Mouse (Mus musculus): ENCODE results near the gene Plpp4.

The Plpp4 gene

GRCm38 (mm10) chr7:129256621-129257373 lies at the start of gene Plpp4:
Gene Plpp4 (plus strand): TSS chr7:129257031.
- no peak for DNase-seq

DNA sequence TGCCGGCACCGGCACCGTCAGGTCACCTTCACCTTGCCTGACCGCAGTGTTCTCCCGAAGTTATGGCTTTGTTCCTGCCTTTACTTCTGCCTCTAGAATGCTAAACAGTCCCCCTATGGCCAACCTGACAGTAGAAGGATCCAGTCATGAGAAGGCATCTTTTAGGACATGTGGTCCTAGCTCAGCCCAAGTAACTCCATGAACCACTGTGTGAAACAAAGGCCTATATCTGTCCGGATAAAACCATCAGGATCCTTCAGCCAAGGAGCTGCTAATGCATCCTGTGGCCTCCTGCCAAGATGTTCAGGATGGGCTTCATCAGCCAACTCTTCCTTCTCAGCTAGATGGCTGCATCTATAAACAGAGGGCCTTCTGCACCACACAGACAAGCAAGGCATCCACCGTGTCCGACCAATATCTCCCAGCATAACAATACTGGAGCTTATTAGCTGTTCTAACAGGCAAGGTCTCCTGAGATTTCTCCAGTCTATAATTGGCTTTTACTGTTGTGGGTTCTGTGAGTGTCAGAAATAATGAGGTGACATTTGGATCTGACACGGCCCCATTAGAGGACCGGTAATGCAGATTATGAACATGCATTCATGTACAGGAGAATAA lies 40.8 kb upstream of the Plpp4 start:
- DNase-seq = no peak

- no peak for DNase-seq
These were observed 40.2 kb upstream of the Plpp4 start for GRCm38 (mm10) chr7:129216547-129217195.

DNA sequence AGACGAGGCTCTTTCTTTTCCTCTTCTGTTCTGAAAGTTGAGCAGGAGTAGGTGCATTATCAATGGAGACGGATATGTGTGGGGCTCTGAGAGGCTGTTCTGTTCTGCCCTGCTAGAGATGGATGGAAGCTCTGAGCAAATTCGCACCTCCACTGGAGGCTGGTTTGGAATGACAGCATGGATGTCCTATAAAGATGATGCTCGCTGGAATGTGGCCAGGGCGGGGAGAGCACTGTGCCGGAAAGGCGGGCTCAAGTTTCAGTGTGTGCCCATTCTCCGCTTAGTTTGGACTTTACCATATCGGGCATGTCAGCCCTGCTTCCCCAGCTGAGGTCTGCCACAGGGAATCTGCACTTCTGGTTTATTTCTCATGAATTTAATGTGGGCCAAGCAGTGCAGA lies 35.9 kb upstream of the Plpp4 start:
- DNase-seq = no peak

- DNase-seq = no peak
These were observed 35.2 kb upstream of the Plpp4 start for GRCm38 (mm10) chr7:129221649-129222048.

DNA sequence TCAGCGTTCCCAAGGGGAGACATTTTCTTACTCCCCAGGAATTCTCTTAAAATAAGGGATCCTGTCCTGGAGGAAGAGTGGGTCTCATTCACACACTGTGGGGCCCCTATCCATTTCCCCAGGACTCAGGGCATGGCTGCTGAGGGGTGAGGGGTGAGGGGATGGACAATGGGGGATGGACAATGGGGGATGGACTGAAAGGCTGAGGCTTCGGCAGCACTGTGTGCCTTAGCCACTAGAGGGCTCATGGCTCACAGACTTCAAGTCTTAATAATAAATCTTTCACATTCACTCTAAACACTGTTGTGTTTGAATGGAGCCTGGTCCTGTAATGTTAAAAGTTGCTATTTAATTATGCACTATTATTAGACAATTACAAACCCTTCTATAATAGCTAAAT lies 21.4 kb upstream of the Plpp4 start:
- DNase-seq = no peak

DNA sequence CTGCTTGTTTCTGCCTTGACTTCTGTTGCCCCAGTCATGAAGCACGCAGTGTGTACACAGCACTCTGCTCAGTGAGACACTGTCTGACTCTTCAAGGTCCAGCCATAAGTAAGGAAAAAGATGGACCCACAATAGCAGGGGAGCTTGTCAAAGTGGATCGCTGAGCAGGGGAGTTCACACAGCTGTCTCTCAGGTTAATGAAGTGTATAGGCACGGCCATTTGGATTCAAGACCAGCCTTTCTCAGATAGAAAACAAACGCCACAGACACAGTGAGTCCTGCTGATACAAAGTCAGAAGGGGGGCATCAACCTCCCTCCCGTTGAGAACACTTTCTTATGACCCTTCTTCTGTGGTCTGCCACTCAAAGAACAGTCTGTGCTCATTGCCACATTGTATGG lies 20.8 kb upstream of the Plpp4 start:
- DNase-seq = no peak

DNA sequence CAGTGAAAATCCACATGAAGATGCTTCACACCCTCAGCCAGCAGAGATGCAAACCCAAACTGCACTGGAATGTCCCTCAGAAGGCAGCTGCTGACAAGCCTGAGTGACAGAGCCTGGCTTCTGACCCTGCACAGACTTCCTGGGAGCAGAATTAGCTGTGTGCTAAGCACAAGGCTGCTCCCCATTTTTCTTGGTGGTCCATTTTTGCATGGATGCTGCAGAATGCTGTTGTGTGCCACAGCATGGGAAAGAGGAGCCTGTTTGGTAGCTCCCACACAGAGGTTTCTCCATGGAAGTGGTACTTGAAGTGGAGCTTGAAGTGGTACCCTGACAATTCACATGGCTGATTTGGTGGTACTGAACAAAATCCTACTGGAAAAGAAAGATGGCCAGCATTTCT lies 5.8 kb upstream of the Plpp4 start:
- no peak for DNase-seq

DNA sequence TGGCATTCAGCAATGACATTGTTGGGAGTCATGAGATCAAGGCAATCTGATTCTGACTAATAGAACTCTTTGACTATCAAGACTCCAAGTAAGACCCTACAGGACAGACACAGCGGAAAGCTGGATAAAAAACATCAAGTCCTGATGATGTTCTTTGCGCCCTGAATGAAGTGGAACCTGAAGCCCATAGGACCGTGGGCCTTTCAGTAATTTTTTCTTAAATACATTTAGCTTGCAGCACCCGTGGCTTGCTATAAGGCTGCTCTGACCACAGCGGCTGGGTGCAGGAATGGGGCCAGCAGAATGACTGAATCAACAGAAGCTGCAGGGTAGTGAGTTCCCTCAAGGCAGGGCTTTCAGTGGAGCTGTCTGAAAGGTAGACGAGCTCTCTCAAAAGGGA lies 3.4 kb upstream of the Plpp4 start:
- DNase-seq = no peak

DNA sequence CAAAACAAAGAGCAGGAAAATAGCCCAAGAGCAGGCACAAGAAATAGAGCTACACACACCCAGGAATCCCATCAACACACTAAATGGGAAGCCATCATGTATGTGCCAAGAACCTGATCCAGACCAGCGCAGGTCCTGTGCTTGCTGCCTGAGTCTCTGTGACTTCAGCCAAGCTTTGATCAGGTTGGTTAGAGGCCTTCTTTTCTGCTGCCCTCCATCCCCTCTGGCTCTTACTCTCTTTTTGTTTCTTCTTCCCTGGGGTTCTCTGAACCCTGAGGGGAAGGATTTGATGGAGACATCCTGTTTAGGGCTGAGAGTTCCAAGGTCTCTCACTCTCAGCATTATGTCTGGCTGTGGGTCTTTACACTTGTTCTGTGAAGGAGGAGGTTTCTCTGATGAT lies 2.7 kb upstream of the Plpp4 start:
- no peak for DNase-seq

DNA sequence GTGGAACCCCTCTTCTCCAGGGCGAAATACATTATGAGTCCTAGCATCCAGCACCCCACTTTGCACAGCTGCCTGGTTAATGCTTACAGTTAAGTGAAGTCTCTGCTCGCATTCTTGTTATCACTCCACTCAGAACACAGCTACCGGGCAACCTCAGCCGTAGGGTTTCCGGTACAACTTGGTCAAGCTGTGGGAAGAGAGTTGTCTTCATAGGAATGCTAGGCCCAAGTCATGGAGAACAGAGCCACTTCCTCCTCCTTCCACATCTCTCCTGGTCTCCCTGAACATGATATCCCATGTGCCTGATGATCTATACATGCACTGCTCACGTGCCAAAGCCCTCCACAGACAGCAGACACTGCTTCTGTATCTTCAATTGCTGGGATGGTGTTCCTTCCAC lies 1.4 kb upstream of the Plpp4 start:
- DNase-seq = no peak

- no peak for DNase-seq
These were observed 665 bp downstream of the Plpp4 start for GRCm38 (mm10) chr7:129257374-129258018.

GRCm38 (mm10) chr7:129258331-129258730 lies 1.5 kb downstream of the Plpp4 start:
- DNase-seq = no peak

DNA sequence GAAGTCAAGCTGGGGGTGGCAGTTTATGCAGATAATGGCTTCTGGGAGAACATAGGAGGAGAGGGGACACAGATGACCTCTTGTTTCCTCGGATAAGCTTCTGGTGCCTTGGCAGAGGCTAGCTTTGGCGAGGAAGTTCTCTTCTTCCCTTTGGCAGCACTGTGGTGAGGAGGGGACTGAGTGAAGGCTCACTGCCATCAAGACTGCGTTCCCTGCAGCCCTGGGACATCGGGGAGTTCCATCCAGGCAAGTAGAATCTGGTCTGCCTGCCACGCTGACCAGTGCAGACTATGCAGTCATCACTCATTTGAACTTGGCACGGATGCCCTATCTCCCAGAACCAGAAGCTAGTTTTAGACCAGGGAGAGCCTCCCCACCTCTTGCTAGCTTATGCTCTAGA lies 2.4 kb downstream of the Plpp4 start:
- no peak for DNase-seq

- DNase-seq = no peak
These were observed 17.0 kb downstream of the Plpp4 start for GRCm38 (mm10) chr7:129273867-129274266.

DNA sequence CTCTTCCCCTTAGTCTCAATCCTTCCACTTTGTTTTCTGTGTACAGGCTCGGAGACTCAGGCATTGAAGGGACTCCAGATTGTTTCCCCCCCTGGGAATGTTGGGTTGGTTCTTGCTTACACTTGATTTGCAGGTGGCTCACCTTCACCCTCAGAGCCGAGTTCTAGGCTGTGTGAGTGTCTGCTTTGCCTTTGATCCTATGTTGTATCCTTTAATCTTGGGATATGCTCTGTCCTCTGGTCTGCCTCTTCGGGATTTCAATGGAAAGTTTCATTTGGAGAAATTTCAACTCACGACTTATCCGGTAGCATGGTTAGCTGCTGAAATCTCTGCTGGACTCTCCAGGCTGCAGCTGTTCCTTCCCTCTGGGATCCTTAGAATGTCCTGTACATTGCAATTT lies 17.9 kb downstream of the Plpp4 start:
- no peak for DNase-seq

DNA sequence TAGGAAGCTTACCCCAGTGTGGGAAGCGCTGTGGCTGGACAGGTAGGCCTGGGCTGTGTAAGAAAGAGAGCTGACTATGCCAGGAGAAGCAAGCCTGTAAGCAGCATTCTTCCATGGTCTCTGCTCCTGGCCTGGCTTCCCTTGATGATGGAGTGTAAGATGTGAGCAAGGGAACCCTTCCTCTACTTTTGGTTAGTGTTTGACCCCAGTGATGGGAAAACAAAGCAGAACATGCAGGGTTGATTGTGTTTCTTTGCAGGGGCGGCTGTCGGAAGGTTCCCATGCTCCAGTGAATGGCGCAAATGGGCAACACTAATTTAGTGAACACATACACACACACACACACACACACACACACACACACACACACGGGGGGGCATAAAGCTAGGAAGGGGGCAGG lies 20.9 kb downstream of the Plpp4 start:
- no peak for DNase-seq

- no peak for DNase-seq
These were observed 22.0 kb downstream of the Plpp4 start for GRCm38 (mm10) chr7:129278801-129279200.

DNA sequence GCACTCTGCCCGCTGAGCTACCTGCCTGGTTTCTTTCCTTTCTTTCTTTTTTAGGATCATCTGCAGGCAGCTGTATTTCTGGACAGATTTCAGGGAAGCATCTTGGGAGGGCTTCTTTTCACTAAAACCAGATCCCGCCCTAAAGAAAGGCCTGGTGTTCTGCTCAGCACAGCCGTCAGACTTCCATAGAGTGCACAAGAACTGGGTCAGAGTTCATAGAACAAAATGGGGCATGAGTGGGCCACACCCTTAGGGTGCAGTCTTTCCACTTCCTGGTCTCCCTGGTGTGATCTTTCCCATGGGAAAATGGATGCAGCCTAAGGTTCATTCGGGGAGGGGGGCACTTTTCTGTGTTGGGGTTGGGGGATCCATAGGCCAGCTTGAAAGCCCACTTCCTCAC lies 22.4 kb downstream of the Plpp4 start:
- DNase-seq = no peak

DNA sequence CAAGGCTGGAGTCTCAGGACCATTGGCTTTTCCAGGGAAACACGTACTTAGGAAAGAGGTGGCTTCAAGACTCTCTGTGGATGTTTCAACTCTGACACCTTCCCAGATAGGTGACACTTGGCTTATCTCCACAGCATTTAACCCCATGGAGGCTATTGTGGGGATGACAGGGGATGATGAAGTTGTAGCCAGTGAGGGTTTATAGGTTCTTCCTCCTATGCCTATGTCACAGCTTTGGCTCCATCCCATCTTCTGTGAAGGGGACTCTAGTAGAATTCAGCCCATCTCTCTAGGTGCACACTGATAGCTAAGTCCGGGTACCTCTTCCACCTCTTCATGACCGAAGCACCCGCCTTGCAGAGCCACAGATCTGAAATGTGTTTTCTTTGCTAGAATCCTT lies 25.1 kb downstream of the Plpp4 start:
- DNase-seq = no peak

DNA sequence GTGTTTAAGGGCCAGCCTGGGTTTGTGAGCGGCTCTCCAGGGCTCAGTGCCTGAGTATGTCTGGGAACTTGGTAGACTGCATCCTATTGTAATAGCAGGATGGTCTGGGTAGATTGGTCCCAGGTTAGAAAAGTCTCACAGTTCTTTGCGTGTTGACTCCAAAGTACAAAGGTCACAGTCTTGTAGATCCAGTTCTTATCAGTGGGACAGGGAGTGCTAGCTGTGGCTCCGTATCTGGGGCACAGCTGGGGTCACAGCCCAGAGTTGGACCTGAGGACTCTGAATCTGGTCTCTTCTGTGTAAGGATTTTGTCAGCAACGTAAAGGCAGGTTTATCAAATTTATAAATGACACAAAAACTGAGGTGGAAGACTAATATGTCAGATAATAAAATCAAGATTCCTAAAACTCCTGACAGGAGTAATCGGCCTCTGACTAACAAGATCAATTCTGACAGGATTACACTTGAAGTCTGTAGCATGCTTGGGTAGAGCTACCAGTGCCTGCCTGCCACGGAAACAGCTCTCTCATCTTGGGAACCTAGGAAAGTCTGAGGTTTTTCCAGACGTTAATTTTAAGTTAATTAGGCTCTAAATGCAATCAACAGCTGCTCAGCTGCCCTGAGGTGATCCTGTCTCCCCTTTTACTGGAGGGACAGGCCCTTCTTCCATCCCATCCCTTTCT lies 28.5 kb downstream of the Plpp4 start:
- no peak for DNase-seq

DNA sequence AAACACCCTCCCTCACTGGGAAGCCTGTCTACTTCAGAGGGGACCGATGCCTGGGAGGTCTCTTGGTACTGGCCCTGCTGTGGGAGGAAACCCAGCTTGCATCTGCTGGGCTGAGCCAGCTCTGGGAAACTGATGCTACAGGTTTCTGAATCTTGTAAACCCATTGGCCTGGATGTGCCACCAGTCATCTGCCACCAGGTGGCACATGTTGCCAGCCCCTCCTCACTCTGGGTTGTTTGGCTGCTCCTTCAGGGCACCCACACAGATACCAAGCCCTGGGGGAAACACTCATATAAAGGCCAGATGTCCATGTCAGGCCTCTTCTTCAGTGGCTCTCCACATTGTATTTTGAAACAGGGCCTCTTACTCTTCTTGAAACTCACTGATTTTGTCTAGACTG lies 36.4 kb downstream of the Plpp4 start:
- no peak for DNase-seq

DNA sequence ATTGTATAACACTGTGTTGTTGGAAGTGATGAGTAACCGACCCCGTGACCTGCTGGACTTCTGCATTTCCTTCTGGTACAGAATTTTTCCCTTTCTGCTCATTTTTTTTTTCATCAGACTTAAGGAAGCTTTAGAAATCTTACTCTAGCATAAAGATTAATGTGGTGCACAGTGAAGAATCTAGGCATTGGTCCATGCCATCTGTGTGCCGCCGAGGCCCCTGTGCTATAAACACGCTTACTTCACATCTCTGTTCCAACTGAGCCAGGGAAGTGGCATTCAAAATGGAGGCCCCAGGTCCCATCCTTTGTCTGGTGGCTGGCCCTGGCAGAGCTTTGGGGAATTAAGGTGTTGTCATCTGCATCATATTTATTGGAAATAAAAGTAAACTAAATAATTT lies 44.8 kb downstream of the Plpp4 start:
- DNase-seq = no peak
